Comparison of ENCODE assay signal across 8 mouse cellular contexts in the genomic region with DNA sequence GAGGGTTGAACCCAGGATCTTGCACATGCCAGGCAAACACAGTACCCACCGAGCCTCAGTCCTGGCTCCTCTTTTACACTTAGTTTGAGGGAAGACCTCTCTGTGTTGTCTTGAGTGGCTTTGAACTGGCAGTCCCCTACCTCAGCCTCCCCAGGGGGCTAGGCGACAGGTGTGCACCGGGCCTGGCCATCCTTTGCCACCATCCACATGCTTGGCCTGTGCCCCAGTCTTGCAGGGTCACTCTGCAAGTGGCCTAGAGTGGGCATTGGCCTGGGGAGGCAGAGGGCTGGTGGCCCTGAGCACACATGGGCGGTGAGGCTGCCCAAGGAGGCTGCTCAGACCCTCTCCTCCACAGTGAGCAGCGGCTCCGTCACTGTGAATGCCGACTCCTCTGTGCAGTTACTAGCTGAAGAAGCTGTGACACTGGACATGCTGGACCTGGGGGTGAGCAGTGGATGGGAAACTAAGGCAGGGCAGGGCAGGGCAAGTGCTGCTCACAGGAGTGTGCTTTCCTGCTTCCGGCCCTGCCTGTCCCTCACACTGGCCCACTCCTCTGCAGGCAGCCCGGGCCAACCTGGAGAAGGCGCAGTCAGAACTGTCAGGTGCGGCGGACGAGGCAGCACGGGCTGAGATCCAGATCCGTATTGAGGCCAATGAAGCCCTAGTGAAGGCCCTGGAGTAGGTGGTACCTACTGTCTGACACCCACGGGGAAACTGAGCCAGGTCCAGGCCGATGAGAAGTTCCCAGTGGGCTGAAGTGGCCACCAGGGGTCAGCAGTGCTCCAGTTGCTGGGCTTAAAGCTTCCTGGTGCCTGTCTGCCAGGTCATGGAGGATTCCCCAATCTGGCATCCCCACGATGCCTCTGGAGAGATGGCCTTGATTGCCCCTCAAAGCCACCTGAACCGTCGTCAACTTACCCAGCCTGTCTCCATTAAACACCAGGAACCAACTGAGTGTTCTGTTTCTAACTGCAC. TPM values are rescaled to one million over a fixed set of nuclear protein-coding genes. Genes with fewer than 3 reads are reported as not detected.
DNase-seq lines count a peak whose midpoint lies in the region; ATAC-seq lines count a peak whose summit lies in the region.

No protein-coding gene starts in this region.

- no peak for ATAC-seq in heart, embryonic 12.5 days (ENCODE audit: insufficient number of reproducible peaks, low FRiP score)
- no peak for ATAC-seq in kidney, embryonic 15.5 days (replicated peaks; ENCODE audit: low FRiP score)
- no peak for ATAC-seq in liver, embryonic 15.5 days (ENCODE audit: insufficient read depth)

- peak overlapping the region; percentile 5; the same call in 1 of the 2 replicates for H3K4me3 ChIP-seq in heart, embryonic 12.5 days
- H3K4me3 ChIP-seq in kidney, embryonic 15.5 days (replicated peaks), result 0 out of 2 replicates have a peak overlapping the region, but pooled peaks have one; percentile 4
- H3K4me3 ChIP-seq in liver, embryonic 15.5 days (replicated peaks), result peak overlapping the region; percentile 10; the same call in 1 of the 2 replicates

- DNase-seq in urinary bladder, adult 2 months (ENCODE audit: low spot score), result peak; percentile 61
- DNase-seq in urinary bladder, postnatal 10 days (ENCODE audit: low spot score), result no peak
- DNase-seq in embryo, embryonic 10.5 days (ENCODE audit: low spot score), result peak; percentile 82
- DNase-seq in retina, embryonic 14.5 days (ENCODE audit: low spot score), result peak; percentile 93
- peak; percentile 72 for DNase-seq in urinary bladder, postnatal 25 days (ENCODE audit: low spot score)

- H3K9ac ChIP-seq in heart, embryonic 12.5 days, result peak overlapping the region; percentile 90
- peak overlapping the region; percentile 33; the same call in 1 of the 2 replicates for H3K9ac ChIP-seq in kidney, embryonic 15.5 days
- 0 out of 2 replicates have a peak overlapping the region, but pooled peaks have one; percentile 1 for H3K9ac ChIP-seq in liver, embryonic 15.5 days

- peak overlapping the region; percentile 98; the same call in 1 of the 2 replicates for H3K27ac ChIP-seq in heart, embryonic 12.5 days (ENCODE audit: poor library complexity, severe bottlenecking)
- peak overlapping the region; percentile 64 for H3K27ac ChIP-seq in kidney, embryonic 15.5 days
- H3K27ac ChIP-seq in liver, embryonic 15.5 days (replicated peaks), result peak overlapping the region; percentile 96

- H3K27me3 ChIP-seq in heart, embryonic 12.5 days (replicated peaks), result no peaks in the 10 kb centered on the region
- no peaks in the 10 kb centered on the region for H3K27me3 ChIP-seq in kidney, embryonic 15.5 days
- H3K27me3 ChIP-seq in liver, embryonic 15.5 days, result peaks cover 5% of the 10 kb centered on the region; the same call in 1 of the 2 replicates

- 76% methylated on average over 20 of the region's 20 CpGs for WGBS in heart, embryonic 12.5 days
- 76% methylated on average over 20 of the region's 20 CpGs for WGBS in kidney, embryonic 15.5 days
- WGBS in liver, embryonic 15.5 days (ENCODE audit: insufficient replicate concordance), result 72% methylated on average over 20 of the region's 20 CpGs

- H3K9me3 ChIP-seq in heart, embryonic 12.5 days (replicated peaks), result no peaks in the 10 kb centered on the region
- H3K9me3 ChIP-seq in kidney, embryonic 15.5 days (replicated peaks), result no peaks in the 10 kb centered on the region
- H3K9me3 ChIP-seq in liver, embryonic 15.5 days (replicated peaks), result no peaks in the 10 kb centered on the region

- peak overlapping the region; percentile 22; the same call in 1 of the 2 replicates for H3K4me2 ChIP-seq in heart, embryonic 12.5 days
- 0 out of 2 replicates have a peak overlapping the region, but pooled peaks have one; percentile 12 for H3K4me2 ChIP-seq in kidney, embryonic 15.5 days
- H3K4me2 ChIP-seq in liver, embryonic 15.5 days, result peak overlapping the region; percentile 96; the same call in 1 of the 2 replicates

- H3K36me3 ChIP-seq in heart, embryonic 12.5 days, result peaks cover 40% of the 10 kb centered on the region
- peaks cover 38% of the 10 kb centered on the region for H3K36me3 ChIP-seq in kidney, embryonic 15.5 days
- peaks cover 38% of the 10 kb centered on the region for H3K36me3 ChIP-seq in liver, embryonic 15.5 days (replicated peaks)

- H3K4me1 ChIP-seq in heart, embryonic 12.5 days (replicated peaks), result peaks cover 55% of the 10 kb centered on the region
- peaks cover 69% of the 10 kb centered on the region for H3K4me1 ChIP-seq in kidney, embryonic 15.5 days
- peaks cover 85% of the 10 kb centered on the region for H3K4me1 ChIP-seq in liver, embryonic 15.5 days (replicated peaks)

RNA-seq across cellular contexts. Expression of gene Midn, which starts 2.9 kb away (rescaled TPM):
- polyA plus RNA-seq in urinary bladder, adult 2 months (2012; rRNA removed), result 21.2 and 30.5 TPM in 2 replicates
- 25.9 and 28.9 TPM in 2 replicates for polyA plus RNA-seq in heart, embryonic 12.5 days (2016; fragmentation: Nextera tagmentation; extraction: Ambion mirVana)
- 18.8 and 19.5 TPM in 2 replicates for polyA plus RNA-seq in kidney, embryonic 15.5 days (2015; fragmentation: Nextera tagmentation; extraction: Ambion mirVana)
- polyA plus RNA-seq in liver, embryonic 15.5 days (2015; fragmentation: Nextera tagmentation; extraction: Ambion mirVana), result 2.9 and 3.1 TPM in 2 replicates

RNA-seq across cellular contexts. Expression of gene Cbarp, which starts 4.5 kb away (rescaled TPM):
- polyA plus RNA-seq in urinary bladder, adult 2 months (2012; rRNA removed), result 9.2 and 12.2 TPM in 2 replicates
- 1.7 and 3.6 TPM in 2 replicates for polyA plus RNA-seq in heart, embryonic 12.5 days (2016; fragmentation: Nextera tagmentation; extraction: Ambion mirVana)
- polyA plus RNA-seq in kidney, embryonic 15.5 days (2015; fragmentation: Nextera tagmentation; extraction: Ambion mirVana), result 5.7 and 6.1 TPM in 2 replicates
- 0.35 and 0.51 TPM in 2 replicates for polyA plus RNA-seq in liver, embryonic 15.5 days (2015; fragmentation: Nextera tagmentation; extraction: Ambion mirVana)

RNA-seq across cellular contexts. Expression of gene Atp5d, which starts 6.7 kb away (rescaled TPM):
- 367 and 372 TPM in 2 replicates for polyA plus RNA-seq in urinary bladder, adult 2 months (2012; rRNA removed)
- 827 and 861 TPM in 2 replicates for polyA plus RNA-seq in heart, embryonic 12.5 days (2016; fragmentation: Nextera tagmentation; extraction: Ambion mirVana)
- polyA plus RNA-seq in kidney, embryonic 15.5 days (2015; fragmentation: Nextera tagmentation; extraction: Ambion mirVana), result 594 and 612 TPM in 2 replicates
- 291 and 300 TPM in 2 replicates for polyA plus RNA-seq in liver, embryonic 15.5 days (2015; fragmentation: Nextera tagmentation; extraction: Ambion mirVana)

RNA-seq across cellular contexts. Expression of gene Cirbp, which starts 20.6 kb away (rescaled TPM):
- 249 and 276 TPM in 2 replicates for polyA plus RNA-seq in urinary bladder, adult 2 months (2012; rRNA removed)
- 110 and 118 TPM in 2 replicates for polyA plus RNA-seq in heart, embryonic 12.5 days (2016; fragmentation: Nextera tagmentation; extraction: Ambion mirVana)
- 95.1 and 111 TPM in 2 replicates for polyA plus RNA-seq in kidney, embryonic 15.5 days (2015; fragmentation: Nextera tagmentation; extraction: Ambion mirVana)
- polyA plus RNA-seq in liver, embryonic 15.5 days (2015; fragmentation: Nextera tagmentation; extraction: Ambion mirVana), result 13.1 and 17.0 TPM in 2 replicates

RNA-seq across cellular contexts. Expression of gene 1600002K03Rik, which starts 27.6 kb away (rescaled TPM):
- polyA plus RNA-seq in urinary bladder, adult 2 months (2012; rRNA removed), result 18.4 and 21.5 TPM in 2 replicates
- polyA plus RNA-seq in heart, embryonic 12.5 days (2016; fragmentation: Nextera tagmentation; extraction: Ambion mirVana), result 10.4 and 11.7 TPM in 2 replicates
- 11.2 and 13.2 TPM in 2 replicates for polyA plus RNA-seq in kidney, embryonic 15.5 days (2015; fragmentation: Nextera tagmentation; extraction: Ambion mirVana)
- polyA plus RNA-seq in liver, embryonic 15.5 days (2015; fragmentation: Nextera tagmentation; extraction: Ambion mirVana), result 8.9 and 10.1 TPM in 2 replicates

Comparison
In these comparisons a context has a peak if more than half of its experiments do, and no peak if none do; other contexts are left out.
1. H3K4me2 ChIP-seq: peak in every context shown above with its lines; median percentile 96 in liver, embryonic 15.5 days; 22 in heart, embryonic 12.5 days; 12 in kidney, embryonic 15.5 days.
2. H3K9ac ChIP-seq: peak in every context shown above with its lines; median percentile 90 in heart, embryonic 12.5 days; 33 in kidney, embryonic 15.5 days; 1 in liver, embryonic 15.5 days.